Mouse (Mus musculus) kidney, adult 9 months (tissue): ENCODE measurements at regions not wholly inside any gene's neighbourhood (a gene's known extent, or its start where the extent isn't known, plus 50 kb on each side); places are given as distances from the start of the nearest gene placed in this dataset.
"Not testable (repeated sequence)": the region's sequence is repeated elsewhere in the genome, so short reads cannot be mapped to it uniquely, and the experiment has no call there.

ENCODE experiments used
- DNase-seq: peaks from one replicate; pipeline ENCODE4 v3.0.0; 2022

DNA sequence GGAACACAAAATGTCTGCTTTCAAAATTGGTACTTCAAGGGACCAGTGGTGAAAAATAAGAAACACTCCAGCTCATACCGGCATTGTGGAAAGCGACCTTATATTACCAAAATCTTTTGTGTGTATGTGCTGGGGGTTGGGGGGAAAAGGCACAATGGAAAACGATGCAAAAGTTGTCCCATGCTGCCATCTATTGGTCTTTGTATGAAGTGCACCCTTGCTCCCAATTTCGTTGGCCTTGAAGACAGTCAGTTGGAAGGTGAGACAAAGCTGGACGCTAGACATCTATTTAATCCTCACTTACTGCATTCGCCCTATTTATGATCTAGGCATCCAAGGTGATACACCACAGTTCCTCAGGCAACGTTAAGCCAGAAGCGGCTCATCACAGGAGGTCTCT lies 186.6 kb downstream of the BC048507 start:
- peak; percentile 13 for DNase-seq

DNA sequence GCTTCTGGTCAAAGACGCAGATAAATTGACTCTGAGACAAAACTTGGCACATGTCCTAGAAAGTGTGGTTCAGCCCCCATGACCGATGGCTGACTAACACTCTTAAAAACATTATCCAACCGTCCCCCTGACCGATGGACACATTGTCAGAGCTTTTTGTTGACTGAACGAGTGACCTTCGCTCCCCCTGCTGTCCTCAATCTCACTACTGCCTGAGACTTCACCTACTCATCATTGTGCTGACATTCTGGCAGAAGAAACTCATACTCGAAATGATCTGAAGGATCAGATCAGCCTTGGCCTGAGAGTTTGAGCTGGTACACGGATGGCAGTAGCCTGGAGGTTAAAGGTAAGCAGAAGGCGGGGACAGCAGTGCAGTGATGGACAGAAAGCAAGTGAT lies 230.2 kb downstream of the BC048507 start:
- DNase-seq: not testable (repeated sequence)

DNA sequence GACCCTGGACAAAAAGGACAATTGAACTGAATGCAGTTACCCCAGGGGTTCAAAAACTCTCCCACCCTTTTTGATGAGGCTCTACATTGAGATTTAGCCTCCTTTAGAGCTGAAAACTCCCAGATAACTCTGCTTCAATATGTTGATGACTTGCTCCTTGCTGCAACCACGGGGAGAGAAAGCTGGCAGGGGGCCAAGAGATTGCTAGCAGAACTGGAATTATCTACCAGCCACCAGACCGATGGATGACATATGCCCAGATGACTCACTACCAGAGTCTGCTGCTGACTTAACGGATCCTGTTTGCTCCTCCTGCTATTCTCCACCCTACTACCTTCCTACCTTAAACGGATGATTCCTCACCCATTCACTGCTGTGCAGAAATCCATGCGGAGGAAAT lies 253.7 kb downstream of the BC048507 start:
- DNase-seq: not testable (repeated sequence)
